Mouse (Mus musculus) granulocyte monocyte progenitor cell, adult 5-6 weeks (primary cell): Measurements from ENCODE around the gene Gtf2ird1. TPM values are rescaled to one million over a fixed set of nuclear protein-coding genes. Genes with fewer than 3 reads are reported as not detected.
"Not testable (repeated sequence)": the region's sequence is repeated elsewhere in the genome, so short reads cannot be mapped to it uniquely, and the experiment has no call there.

ENCODE experiments used
- ATAC-seq: replicated peaks from 2 replicates; pipeline ENCODE4 v1.8.0; 2016; ENCODE audit warnings: mild to moderate bottlenecking, moderate TSS enrichment, inconsistent platforms; ENCODE audit not compliant: poor library complexity, severe bottlenecking
- total RNA-seq, 2 experiments: library from RNA; stranded (forward) in 1 of 2; stranded (reverse) in 1 of 2; fragments of 200-712, 200-1000 nt in 1 of 2; fragments of >200 nt in 1 of 2; fragmentation: Nextera tagmentation in 1 of 2; gene quantifications; 2 replicates each; pipeline ENCODE4 v1.2.3; 2014 to 2017

Gene Gtf2ird1
- total RNA-seq, 2 experiments from 2014 or later = 14.0 to 43.1 TPM

- not testable (repeated sequence) for ATAC-seq
Measured at GRCm38 (mm10) chr5:134475686-134476085, 19.2 kb upstream of the Gtf2ird1 start.

GRCm38 (mm10) chr5:134475006-134475605, 18.6 kb upstream of the Gtf2ird1 start:
- ATAC-seq = no peak

GRCm38 (mm10) chr5:134473902-134474301, 17.4 kb upstream of the Gtf2ird1 start:
- peak; percentile 81 for ATAC-seq

- no peak for ATAC-seq
Measured at GRCm38 (mm10) chr5:134470538-134471169, 14.1 kb upstream of the Gtf2ird1 start.

- ATAC-seq = no peak
Measured at GRCm38 (mm10) chr5:134469559-134470150, 13.1 kb upstream of the Gtf2ird1 start.

- ATAC-seq = peak; percentile 87
Measured at GRCm38 (mm10) chr5:134468158-134468765, 11.7 kb upstream of the Gtf2ird1 start.

- no peak for ATAC-seq
Measured at GRCm38 (mm10) chr5:134467030-134467549, 10.6 kb upstream of the Gtf2ird1 start.

GRCm38 (mm10) chr5:134466296-134467029, 9.9 kb upstream of the Gtf2ird1 start:
- no peak for ATAC-seq

- no peak for ATAC-seq
Measured at GRCm38 (mm10) chr5:134465197-134465596, 8.7 kb upstream of the Gtf2ird1 start.

- ATAC-seq = no peak
Measured at GRCm38 (mm10) chr5:134464225-134464624, 7.7 kb upstream of the Gtf2ird1 start.

GRCm38 (mm10) chr5:134462731-134463130, 6.2 kb upstream of the Gtf2ird1 start:
- ATAC-seq = no peak

- ATAC-seq = no peak
Measured at GRCm38 (mm10) chr5:134462316-134462715, 5.8 kb upstream of the Gtf2ird1 start.

GRCm38 (mm10) chr5:134460546-134460945, 4.0 kb upstream of the Gtf2ird1 start:
- no peak for ATAC-seq

GRCm38 (mm10) chr5:134459096-134459495, 2.6 kb upstream of the Gtf2ird1 start:
- no peak for ATAC-seq

- ATAC-seq = no peak
Measured at GRCm38 (mm10) chr5:134458416-134458815, 1.9 kb upstream of the Gtf2ird1 start.

GRCm38 (mm10) chr5:134457371-134457770, 855 bp upstream of the Gtf2ird1 start:
- ATAC-seq = no peak

GRCm38 (mm10) chr5:134455914-134456423, 547 bp downstream of the Gtf2ird1 start:
- ATAC-seq = 0 out of 2 replicates have a peak, but pooled peaks have one; percentile 8

GRCm38 (mm10) chr5:134455186-134455895, 1.2 kb downstream of the Gtf2ird1 start:
- ATAC-seq = peak; percentile 49

- peak; percentile 28; the same call in 1 of the 2 replicates for ATAC-seq
Measured at GRCm38 (mm10) chr5:134454421-134454820, 2.1 kb downstream of the Gtf2ird1 start.
